Mouse (Mus musculus) ES-Bruce4 (cell line): ENCODE results near the gene Magi2.

Source experiments
- CTCF ChIP-seq: IDR thresholded peaks from one replicate; pipeline ENCODE4 v1.8.1; 2011; ENCODE audit warnings: low read depth, low read length
- POLR2A ChIP-seq: IDR thresholded peaks from one replicate; pipeline ENCODE4 v1.8.1; 2011; ENCODE audit warnings: low read length; ENCODE audit not compliant: insufficient read depth

DNA sequence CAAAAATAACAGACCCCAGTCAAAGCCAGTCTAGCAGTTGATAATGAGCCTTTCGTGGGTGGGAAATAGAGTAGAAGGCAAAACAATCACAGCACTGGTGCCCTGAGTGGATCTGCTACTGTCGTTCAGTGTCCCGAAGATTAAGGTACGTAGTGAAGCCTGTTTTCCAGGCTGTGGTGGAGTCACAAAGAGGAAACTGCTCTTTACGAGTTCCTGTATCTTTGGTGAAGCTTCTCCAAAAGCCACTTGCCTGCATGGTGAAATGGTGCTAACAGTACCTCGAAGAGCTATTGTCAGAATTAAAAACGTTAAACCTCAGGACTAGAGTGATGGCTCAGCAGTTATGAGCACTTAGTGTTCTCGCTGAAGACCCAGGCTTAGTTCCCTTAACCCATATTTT is 674.8 kb downstream of the Magi2 start:
- TF ChIP-seq POLR2A: no peak
- TF ChIP-seq CTCF: no peak
